Mouse (Mus musculus) ovary, postnatal 36 days (tissue): ENCODE data around the gene Olfr205.
"Not testable (repeated sequence)": the region's sequence is repeated elsewhere in the genome, so short reads cannot be mapped to it uniquely, and the experiment has no call there.

Experiments used
- DNase-seq: peaks from one replicate; pipeline ENCODE4 v3.0.0; 2022; ENCODE audit warnings: low spot score, mixed read lengths

Gene Olfr205

GRCm38 (mm10) chr16:59331038-59331437 lies at the start of gene Olfr205:
Olfr205 (minus strand) TSS chr16:59331138.
- DNase-seq: no peak

- DNase-seq: no peak
Measured at GRCm38 (mm10) chr16:59363893-59364292, 33.0 kb upstream of the Olfr205 start, which contains the start of gene Olfr209. Olfr209 (minus strand) TSS chr16:59363993.

- no peak for DNase-seq
Measured at GRCm38 (mm10) chr16:59349146-59349545, 18.2 kb upstream of the Olfr205 start, which contains the start of gene Olfr206. Olfr206 (minus strand) TSS chr16:59349246.

- DNase-seq: not testable (repeated sequence)
Measured at GRCm38 (mm10) chr16:59323262-59323661, 7.7 kb downstream of the Olfr205 start.

GRCm38 (mm10) chr16:59318148-59318547 lies 12.8 kb downstream of the Olfr205 start, which contains the start of gene Olfr204:
Olfr204 (minus strand) TSS chr16:59318248.
- DNase-seq: no peak

GRCm38 (mm10) chr16:59298581-59298980 lies 32.4 kb downstream of the Olfr205 start, which contains the start of gene Olfr203:
Olfr203 (plus strand) TSS chr16:59298881.
- no peak for DNase-seq

- not testable (repeated sequence) for DNase-seq
Measured at GRCm38 (mm10) chr16:59287576-59287975, 43.4 kb downstream of the Olfr205 start.

- no peak for DNase-seq
Measured at GRCm38 (mm10) chr16:59286693-59287092, 44.2 kb downstream of the Olfr205 start, which contains the start of gene Olfr202. Olfr202 (minus strand) TSS chr16:59286793.

GRCm38 (mm10) chr16:59283476-59283875 lies 47.5 kb downstream of the Olfr205 start:
- no peak for DNase-seq

GRCm38 (mm10) chr16:59280542-59280941 lies 50.4 kb downstream of the Olfr205 start:
- no peak for DNase-seq
